Mouse (Mus musculus) ES-E14 (cell line): ENCODE results near the gene Gabrd. TPM values are rescaled to one million over a fixed set of nuclear protein-coding genes. Genes with fewer than 3 reads are reported as not detected.

ENCODE experiments used
- DNase-seq: peaks from one replicate; pipeline ENCODE4 v3.0.0-alpha.2; 2013; ENCODE audit warnings: low read depth, low spot score
- H3K27ac ChIP-seq: 2 replicates; pipeline ENCODE4 v1.5.1; 2012; ENCODE audit warnings: low read depth, mild to moderate bottlenecking, low read length, moderate library complexity, mixed read lengths; ENCODE audit not compliant: poor library complexity, insufficient read depth, severe bottlenecking
- H3K36me3 ChIP-seq: 2 replicates; pipeline ENCODE4 v1.6.1; 2012; ENCODE audit warnings: mild to moderate bottlenecking, low read length, moderate library complexity, mixed read lengths; ENCODE audit not compliant: control insufficient read depth, poor library complexity, insufficient read depth, severe bottlenecking
- H3K4me1 ChIP-seq, 2 experiments: fragments of 150-350 bp in 1 of 2; sonication (generic) in 1 of 2; 2 replicates each; pipeline ENCODE4 v1.6.1; 2012; ENCODE audit warnings: low read length in 2 of 2, mild to moderate bottlenecking in 1 of 2, mixed read lengths in 1 of 2; ENCODE audit not compliant: control insufficient read depth in 2 of 2, insufficient read depth in 2 of 2, poor library complexity in 1 of 2
- H3K4me3 ChIP-seq, 2 experiments: fragments of 150-350 bp in 1 of 2; sonication (generic) in 1 of 2; 2 replicates each; pipeline ENCODE4 v1.5.1; 2012; ENCODE audit warnings: low read length in 2 of 2, low read depth in 1 of 2, mild to moderate bottlenecking in 1 of 2, mixed read lengths in 1 of 2; ENCODE audit not compliant: insufficient read depth in 1 of 2, poor library complexity in 1 of 2, severe bottlenecking in 1 of 2
- H3K9ac ChIP-seq: 2 replicates; pipeline ENCODE4 v1.6.1; 2012; ENCODE audit warnings: low read depth, mild to moderate bottlenecking, low read length, mixed read lengths; ENCODE audit not compliant: poor library complexity, insufficient read depth, severe bottlenecking
- H3K9me3 ChIP-seq: fragments of 150-350 bp; sonication (generic); 2 replicates; pipeline ENCODE4 v1.6.1; 2012; ENCODE audit warnings: low read depth, mild to moderate bottlenecking, low read length; ENCODE audit not compliant: control insufficient read depth, insufficient read depth
- CHD2 ChIP-seq: IDR thresholded peaks from 2 replicates; pipeline ENCODE4 v1.6.1; 2014; ENCODE audit warnings: mild to moderate bottlenecking, low read depth, low read length, inconsistent platforms
- HCFC1 ChIP-seq: IDR thresholded peaks from 2 replicates; pipeline ENCODE4 v1.6.1; 2012; ENCODE audit warnings: low read length, inconsistent platforms, borderline replicate concordance; ENCODE audit not compliant: insufficient read depth
- MAFK ChIP-seq: IDR thresholded peaks from 2 replicates; pipeline ENCODE4 v1.6.1; 2014; ENCODE audit warnings: mild to moderate bottlenecking, low read depth, low read length, inconsistent platforms; ENCODE audit not compliant: insufficient read depth
- ZC3H11A ChIP-seq: IDR thresholded peaks from 2 replicates; pipeline ENCODE4 v1.6.1; 2012; ENCODE audit warnings: low read depth, mild to moderate bottlenecking, inconsistent platforms, low read length, borderline replicate concordance
- ZNF384 ChIP-seq: IDR thresholded peaks from 2 replicates; pipeline ENCODE4 v1.6.1; 2012; ENCODE audit warnings: low read depth, low read length, inconsistent platforms
- in situ Hi-C, 2 experiments: fragments of 600-800 bp; cut with MboI; formaldehyde crosslinking; loops; one replicate each; pipeline ENCODE4 v1.15.1; 2025; ENCODE audit warnings: low sequenced_read_pairs in 2 of 2, inconsistent platforms in 1 of 2; ENCODE audit not compliant: unreplicated experiment in 2 of 2
- total RNA-seq: library from RNA; depleted of rRNA; stranded (reverse); fragments of 300-350 nt; gene quantifications from 2 replicates; pipeline ENCODE4 v1.2.3, GENCODE M21; 2012

Gene Gabrd
- total RNA-seq, 1 experiment = not detected

DNA sequence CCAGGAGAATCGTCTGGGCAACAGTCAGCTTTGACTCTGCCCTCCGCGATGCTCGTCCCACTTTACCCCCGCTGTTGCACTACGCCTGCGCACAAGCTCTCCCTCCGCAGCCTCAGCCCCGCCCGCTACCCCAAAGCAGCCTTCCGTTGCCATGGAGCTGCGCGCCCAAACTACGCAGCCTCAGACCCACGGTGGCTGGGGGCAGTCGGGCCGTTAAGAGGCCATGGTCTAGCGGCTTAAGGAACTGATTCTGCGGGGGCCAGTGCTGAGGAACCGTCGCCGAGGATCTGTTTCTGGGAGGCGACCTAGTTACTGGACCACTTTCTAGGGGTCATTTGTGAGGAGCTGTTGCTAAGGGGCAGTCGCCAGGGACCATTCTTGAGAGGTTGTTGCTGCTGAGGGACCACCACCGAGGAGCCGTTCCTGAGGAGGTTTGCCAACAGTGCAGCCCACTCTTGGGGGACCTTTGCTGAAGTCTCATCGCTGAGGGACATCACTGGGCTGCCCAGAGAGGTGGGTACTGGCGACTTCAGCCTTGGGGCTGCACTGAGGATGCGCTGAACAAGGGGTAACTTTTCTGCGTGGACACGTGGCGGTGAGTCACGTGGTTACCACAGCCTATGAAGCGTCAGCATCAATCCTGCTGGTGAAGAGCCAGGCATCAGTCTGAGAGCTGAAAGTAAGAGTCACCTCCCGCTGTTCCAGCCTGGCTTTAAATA lies 11.3 kb upstream of the Gabrd start, which contains the start of gene Cfap74:
Cfap74 (plus strand) TSS at position 133 of the 719 bp plus-strand sequence.
- Histone ChIP-seq H3K9ac (peak within 1 kb of the TSS; percentile 63), H3K27ac (no peak within 1 kb of the TSS), H3K9me3 (no peaks in the 10 kb centered on the region), H3K36me3 (no peaks in the 10 kb centered on the region), H3K4me1 (peaks cover 0 to 3% of the 10 kb centered on the region in 2 experiments; a peak in 1 of 4 replicates), H3K4me3 (peak within 1 kb of the TSS; percentile 67 to 69)
- in situ Hi-C loops = no loop called here
- DNase-seq = peak; percentile 87
- TF ChIP-seq CHD2 = no peak
- no peak for TF ChIP-seq ZC3H11A
- no peak for TF ChIP-seq ZNF384
- no peak for TF ChIP-seq MAFK
- TF ChIP-seq HCFC1 = no peak

DNA sequence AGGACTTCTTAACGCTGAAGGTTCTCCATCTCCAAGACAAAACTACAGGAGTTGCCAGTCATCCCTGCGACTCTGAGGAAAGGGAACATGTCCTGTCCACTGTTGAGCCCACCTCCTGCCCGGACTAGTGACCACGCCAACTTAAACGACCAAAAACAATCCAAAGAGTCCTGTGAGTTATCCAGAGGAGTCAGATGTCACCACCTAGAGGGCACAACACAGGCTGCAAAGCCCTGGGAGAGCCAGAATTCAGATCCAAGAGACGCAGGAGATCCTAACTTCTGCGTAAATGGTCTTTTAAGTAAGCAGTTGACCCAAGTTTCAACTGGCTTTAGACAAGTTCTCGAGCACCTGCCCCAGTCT lies 10.8 kb upstream of the Gabrd start:
- Histone ChIP-seq H3K4me3 (peak overlapping the region; percentile 67 to 69; a peak in 3 of 4 replicates), H3K27ac (no peak overlapping the region), H3K4me1 (peaks cover 0 to 3% of the 10 kb centered on the region in 2 experiments; a peak in 1 of 4 replicates), H3K36me3 (no peaks in the 10 kb centered on the region), H3K9ac (peak overlapping the region; percentile 24; the same call in 1 of the 2 replicates), H3K9me3 (no peaks in the 10 kb centered on the region)
- no peak for TF ChIP-seq MAFK
- no peak for TF ChIP-seq HCFC1
- no peak for TF ChIP-seq ZC3H11A
- no peak for TF ChIP-seq ZNF384
- TF ChIP-seq CHD2 = no peak
- DNase-seq = no peak
- in situ Hi-C loops = no loop called here

DNA sequence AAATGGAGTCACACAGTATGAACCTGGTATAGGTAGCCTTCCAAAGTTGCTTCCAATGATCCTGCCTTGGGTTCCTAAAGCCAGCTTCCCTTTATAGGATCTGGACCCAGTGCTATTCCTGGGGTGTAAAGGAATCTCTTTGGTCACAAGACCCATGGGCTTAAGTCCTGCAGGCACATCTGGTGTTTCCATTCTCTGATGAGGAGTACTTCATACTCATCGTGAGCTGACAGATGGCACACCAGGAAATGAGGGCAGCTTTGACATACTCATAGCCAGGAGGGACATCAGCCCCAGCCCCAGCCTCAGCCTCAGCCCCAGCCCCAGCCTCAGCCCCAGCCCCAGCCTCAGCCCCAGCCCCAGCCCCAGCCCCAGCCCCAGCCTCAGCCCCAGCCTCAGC lies 4.6 kb upstream of the Gabrd start:
- Histone ChIP-seq H3K4me3 (no peak overlapping the region), H3K36me3 (no peaks in the 10 kb centered on the region), H3K27ac (no peak overlapping the region), H3K9ac (no peak overlapping the region), H3K9me3 (no peaks in the 10 kb centered on the region), H3K4me1 (peaks cover 0 to 3% of the 10 kb centered on the region in 2 experiments; a peak in 1 of 4 replicates)
- no peak for TF ChIP-seq MAFK
- no peak for TF ChIP-seq HCFC1
- no peak for TF ChIP-seq CHD2
- no peak for TF ChIP-seq ZC3H11A
- no peak for TF ChIP-seq ZNF384
- in situ Hi-C loops = no loop called here
- no peak for DNase-seq

DNA sequence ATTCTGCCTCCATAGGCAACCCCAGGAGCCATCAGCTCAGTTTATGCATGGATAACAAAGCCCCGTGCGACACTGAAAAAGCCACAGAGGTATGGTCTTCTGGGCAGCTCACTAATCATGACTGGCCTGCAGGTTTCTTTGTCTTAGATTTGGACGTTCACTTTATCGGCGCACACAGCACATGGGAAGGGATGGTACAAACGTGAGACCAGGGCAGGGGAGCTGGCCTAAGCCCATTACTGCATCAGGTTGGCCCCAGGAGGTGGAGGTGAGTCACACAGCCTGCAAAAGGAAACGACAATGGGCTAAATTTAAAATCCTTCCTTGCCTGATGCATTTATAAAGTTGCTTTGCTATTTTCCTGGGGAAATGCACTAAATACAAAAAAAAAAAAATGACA lies 3.2 kb upstream of the Gabrd start:
- DNase-seq = no peak
- in situ Hi-C loops = no loop called here

DNA sequence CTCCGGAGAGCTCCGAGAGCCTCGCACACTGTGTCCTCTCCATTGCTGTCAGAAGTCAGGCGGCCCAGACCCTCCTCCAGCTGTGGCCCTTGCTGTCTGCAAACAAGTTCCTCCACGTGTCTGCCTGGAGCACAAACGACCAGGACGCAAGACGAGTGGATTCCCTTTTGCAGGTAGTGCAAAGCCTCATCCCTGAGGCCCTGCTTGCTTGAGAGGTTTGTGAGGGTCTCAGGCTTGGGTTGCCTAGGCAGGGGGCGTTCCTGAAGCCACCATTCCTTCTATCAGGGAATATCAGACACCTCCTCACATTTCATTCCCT lies 269 bp upstream of the Gabrd start:
- H3K27ac ChIP-seq = no peak overlapping the region; the same call in 1 of the 2 replicates
- DNase-seq = no peak
- H3K4me1 ChIP-seq = peaks cover 0 to 3% of the 10 kb centered on the region in 2 experiments; a peak in 1 of 4 replicates
- no peak overlapping the region for H3K9ac ChIP-seq
- peak overlapping the region; percentile 55 to 68 for H3K4me3 ChIP-seq
- in situ Hi-C loops = no loop called here
- TF ChIP-seq HCFC1 (no peak), CHD2 (no peak), ZC3H11A (no peak), ZNF384 (no peak), MAFK (no peak)
- no peaks in the 10 kb centered on the region for H3K36me3 ChIP-seq
- no peaks in the 10 kb centered on the region for H3K9me3 ChIP-seq

More for the DNA sequence above, 3.2 kb upstream of the Gabrd start:
- H3K4me3 ChIP-seq = no peak overlapping the region
- H3K9me3 ChIP-seq = no peaks in the 10 kb centered on the region
- no peak for TF ChIP-seq ZC3H11A
- no peak overlapping the region for H3K9ac ChIP-seq
- H3K27ac ChIP-seq = no peak overlapping the region
- peaks cover 0 to 3% of the 10 kb centered on the region in 2 experiments; a peak in 1 of 4 replicates for H3K4me1 ChIP-seq
- no peaks in the 10 kb centered on the region for H3K36me3 ChIP-seq
